Mouse (Mus musculus): ENCODE results near the gene Syndig1. TPM values are rescaled to one million over a fixed set of nuclear protein-coding genes. Genes with fewer than 3 reads are reported as not detected.

Syndig1 gene
- not detected in 2 replicates for total RNA-seq (2014; fragmentation: Nextera tagmentation)
- total RNA-seq (2017): not detected in 2 replicates

GRCm38 (mm10) chr2:149828911-149829310, at the start of gene Syndig1:
Gene Syndig1, plus strand, starts transcription at chr2:149829211.
- no peak for ATAC-seq (replicated peaks; ENCODE audit: poor library complexity, severe bottlenecking)

GRCm38 (mm10) chr2:149798613-149799012, 30.4 kb upstream of the Syndig1 start:
- no peak for ATAC-seq (replicated peaks; ENCODE audit: poor library complexity, severe bottlenecking)

GRCm38 (mm10) chr2:149804599-149805140, 24.3 kb upstream of the Syndig1 start:
- ATAC-seq (replicated peaks; ENCODE audit: poor library complexity, severe bottlenecking): no peak

GRCm38 (mm10) chr2:149805256-149805655, 23.8 kb upstream of the Syndig1 start:
- ATAC-seq (replicated peaks; ENCODE audit: poor library complexity, severe bottlenecking): no peak

GRCm38 (mm10) chr2:149812899-149813298, 16.1 kb upstream of the Syndig1 start:
- ATAC-seq (replicated peaks; ENCODE audit: poor library complexity, severe bottlenecking): no peak

- ATAC-seq (replicated peaks; ENCODE audit: poor library complexity, severe bottlenecking): no peak
Measured at GRCm38 (mm10) chr2:149818395-149818794, 10.6 kb upstream of the Syndig1 start.

- ATAC-seq (replicated peaks; ENCODE audit: poor library complexity, severe bottlenecking): no peak
Measured at GRCm38 (mm10) chr2:149819751-149820150, 9.3 kb upstream of the Syndig1 start.

GRCm38 (mm10) chr2:149820201-149820600, 8.8 kb upstream of the Syndig1 start:
- no peak for ATAC-seq (replicated peaks; ENCODE audit: poor library complexity, severe bottlenecking)

- no peak; the same call in 1 of the 2 replicates for ATAC-seq (replicated peaks; ENCODE audit: poor library complexity, severe bottlenecking)
Measured at GRCm38 (mm10) chr2:149829955-149830535, 1.0 kb downstream of the Syndig1 start.

- ATAC-seq (replicated peaks; ENCODE audit: poor library complexity, severe bottlenecking): peak; percentile 24; the same call in 1 of the 2 replicates
Measured at GRCm38 (mm10) chr2:149830536-149831458, 1.8 kb downstream of the Syndig1 start, which contains the start of gene C530025M09Rik. Gene C530025M09Rik, minus strand, starts transcription at chr2:149831213.

GRCm38 (mm10) chr2:149831459-149832245, 2.6 kb downstream of the Syndig1 start:
- no peak for ATAC-seq (replicated peaks; ENCODE audit: poor library complexity, severe bottlenecking)

- ATAC-seq (replicated peaks; ENCODE audit: poor library complexity, severe bottlenecking): no peak
Measured at GRCm38 (mm10) chr2:149832301-149832700, 3.3 kb downstream of the Syndig1 start.

GRCm38 (mm10) chr2:149835091-149835490, 6.1 kb downstream of the Syndig1 start:
- no peak for ATAC-seq (replicated peaks; ENCODE audit: poor library complexity, severe bottlenecking)

- no peak for ATAC-seq (replicated peaks; ENCODE audit: poor library complexity, severe bottlenecking)
Measured at GRCm38 (mm10) chr2:149836471-149837135, 7.6 kb downstream of the Syndig1 start.

GRCm38 (mm10) chr2:149839666-149840065, 10.7 kb downstream of the Syndig1 start:
- ATAC-seq (replicated peaks; ENCODE audit: poor library complexity, severe bottlenecking): no peak

- ATAC-seq (replicated peaks; ENCODE audit: poor library complexity, severe bottlenecking): no peak
Measured at GRCm38 (mm10) chr2:149844575-149844974, 15.6 kb downstream of the Syndig1 start.

GRCm38 (mm10) chr2:149848778-149849177, 19.8 kb downstream of the Syndig1 start:
- ATAC-seq (replicated peaks; ENCODE audit: poor library complexity, severe bottlenecking): no peak

- ATAC-seq (replicated peaks; ENCODE audit: poor library complexity, severe bottlenecking): no peak
Measured at GRCm38 (mm10) chr2:149861002-149861401, 32.0 kb downstream of the Syndig1 start.

- no peak for ATAC-seq (replicated peaks; ENCODE audit: poor library complexity, severe bottlenecking)
Measured at GRCm38 (mm10) chr2:149865914-149866435, 37.0 kb downstream of the Syndig1 start.
